Mouse (Mus musculus): Measurements from ENCODE around the gene Gm6034.
"Not testable (repeated sequence)": the region's sequence is repeated elsewhere in the genome, so short reads cannot be mapped to it uniquely, and the experiment has no call there.

Gene Gm6034

DNA sequence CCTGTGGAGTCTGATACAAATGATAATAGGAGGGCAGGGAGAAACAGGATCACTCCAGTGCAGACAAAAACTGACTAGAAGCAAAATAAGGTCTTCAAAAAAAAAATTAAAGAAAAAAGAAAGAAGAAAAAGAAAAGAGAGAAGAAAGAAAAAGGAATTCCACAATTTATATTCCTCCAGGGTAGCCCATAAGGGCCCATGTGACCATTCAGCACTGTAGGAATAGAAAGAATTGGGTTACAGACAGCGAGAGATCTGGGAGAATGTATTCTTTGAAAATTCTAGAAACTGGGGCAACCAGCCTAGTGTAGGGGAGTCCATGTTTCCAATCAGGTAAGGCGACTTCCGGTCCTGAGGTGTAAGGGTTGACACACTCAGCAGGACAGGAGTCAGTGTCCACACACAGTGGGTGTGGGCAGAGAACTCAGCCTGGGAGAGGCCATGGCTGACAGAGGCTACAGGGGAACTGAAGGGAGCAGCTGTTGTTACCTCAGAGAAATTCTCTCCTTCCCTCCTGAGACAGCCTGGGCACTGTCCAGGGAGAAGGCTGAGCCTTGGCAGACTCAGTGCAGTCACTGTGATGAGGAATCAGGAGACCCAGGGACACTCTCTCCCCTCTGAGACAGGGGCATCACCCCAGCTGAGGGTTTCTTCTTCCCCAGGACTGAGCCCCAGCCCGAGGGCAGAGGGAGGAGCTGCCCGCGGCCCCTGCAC lies 39.9 kb downstream of the Gm6034 start:
- not testable (repeated sequence) for DNase-seq (ENCODE audit: low spot score in 2 of 2)

DNA sequence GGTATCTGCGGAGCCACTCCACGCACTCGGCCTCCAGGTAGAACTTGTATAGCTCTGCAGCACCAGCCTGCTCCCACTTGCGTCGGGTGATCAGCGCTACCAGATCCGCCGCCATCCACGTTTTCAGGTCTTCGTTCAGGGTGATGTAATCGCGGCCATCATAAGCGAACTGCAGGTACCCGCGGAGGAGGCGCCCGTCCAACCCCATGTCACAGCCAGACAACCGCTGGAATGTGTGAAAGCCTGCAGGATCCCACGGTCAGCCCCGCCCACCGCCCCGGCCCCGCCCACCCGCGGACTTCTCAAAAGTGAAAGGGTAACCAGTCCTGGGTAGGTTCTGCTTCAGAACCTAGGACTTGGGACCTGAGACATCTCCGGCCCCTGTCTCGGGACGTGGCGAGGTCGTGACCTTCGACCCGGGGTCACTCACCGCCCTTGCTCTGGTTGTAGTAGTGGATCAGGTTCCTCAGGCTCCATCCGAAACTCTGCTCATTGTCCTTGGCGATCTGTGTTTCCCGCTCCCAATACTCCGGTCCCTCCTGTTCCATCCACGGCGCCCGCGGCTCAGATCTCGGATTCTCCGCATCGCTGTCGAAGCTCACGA lies 40.6 kb downstream of the Gm6034 start:
- DNase-seq (ENCODE audit: low spot score in 2 of 2): peak; percentile 33 to 39

DNA sequence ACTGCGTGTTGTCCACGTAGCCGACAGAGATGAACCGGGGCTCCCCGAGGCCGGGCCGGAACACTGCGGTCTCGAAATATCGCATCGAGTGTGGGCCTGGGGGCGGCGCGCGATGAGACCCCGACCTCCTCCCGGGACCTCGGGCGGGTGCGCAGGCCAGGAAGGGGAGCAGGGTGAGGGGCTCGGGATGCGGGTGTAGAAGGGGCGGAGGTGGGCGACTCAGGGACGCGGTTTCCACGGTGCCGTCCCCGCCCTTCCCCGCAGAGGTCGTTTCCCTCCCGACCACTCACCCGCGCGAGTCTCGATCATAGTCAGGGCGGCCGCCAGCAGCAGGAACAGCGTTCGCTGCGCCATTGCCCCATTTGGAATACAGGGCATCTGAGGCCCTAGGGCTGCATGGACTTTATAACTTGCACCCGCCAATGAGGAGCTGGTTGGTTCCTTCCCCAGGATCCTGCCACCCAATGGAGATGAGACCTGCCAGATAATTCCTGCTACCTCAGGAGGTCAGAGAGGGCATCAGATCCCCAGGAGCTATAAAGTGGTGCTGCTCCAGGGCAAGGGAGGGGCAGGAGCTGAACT lies 41.2 kb downstream of the Gm6034 start:
- no peak for DNase-seq (ENCODE audit: low spot score in 2 of 2)

DNA sequence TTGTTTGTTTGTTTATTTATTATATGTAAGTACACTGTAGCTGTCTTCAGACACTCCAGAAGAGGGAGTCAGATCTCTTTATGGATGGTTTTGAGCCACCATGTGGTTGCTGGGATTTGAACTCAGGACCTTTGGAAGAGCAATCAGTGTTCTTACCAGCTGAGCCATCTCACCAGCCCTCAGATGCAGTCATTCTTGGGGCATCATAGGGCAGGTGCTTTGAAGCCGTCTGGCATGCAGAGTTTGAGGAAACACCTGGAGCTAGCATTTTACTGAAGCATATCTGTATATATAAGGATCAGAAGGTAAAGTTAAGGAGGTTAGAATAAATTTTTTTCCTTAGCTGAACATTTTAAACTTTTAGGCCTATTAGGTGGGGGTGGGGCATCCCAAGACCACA lies 43.2 kb downstream of the Gm6034 start:
- not testable (repeated sequence) for DNase-seq (ENCODE audit: low spot score in 2 of 2)

DNA sequence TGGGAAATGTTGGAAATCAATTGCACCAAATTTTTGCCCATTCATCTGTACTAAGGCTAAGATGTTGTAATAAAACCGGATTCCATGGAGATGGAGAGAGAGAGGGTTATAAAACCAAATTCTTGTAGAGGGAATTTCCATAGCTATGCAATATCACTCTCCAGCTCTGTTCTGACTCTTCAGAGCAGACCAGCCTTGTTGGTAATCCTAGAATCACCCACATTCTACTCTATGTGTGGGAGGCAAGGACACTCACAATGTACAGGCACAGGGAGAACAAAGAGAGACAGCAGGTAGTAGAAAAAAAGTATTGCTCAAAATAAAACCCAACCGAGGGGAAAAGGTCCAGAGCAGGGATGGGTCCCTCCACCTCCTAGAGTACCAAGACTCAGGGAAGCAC lies 49.2 kb downstream of the Gm6034 start:
- DNase-seq (ENCODE audit: low spot score in 2 of 2): not testable (repeated sequence)

DNA sequence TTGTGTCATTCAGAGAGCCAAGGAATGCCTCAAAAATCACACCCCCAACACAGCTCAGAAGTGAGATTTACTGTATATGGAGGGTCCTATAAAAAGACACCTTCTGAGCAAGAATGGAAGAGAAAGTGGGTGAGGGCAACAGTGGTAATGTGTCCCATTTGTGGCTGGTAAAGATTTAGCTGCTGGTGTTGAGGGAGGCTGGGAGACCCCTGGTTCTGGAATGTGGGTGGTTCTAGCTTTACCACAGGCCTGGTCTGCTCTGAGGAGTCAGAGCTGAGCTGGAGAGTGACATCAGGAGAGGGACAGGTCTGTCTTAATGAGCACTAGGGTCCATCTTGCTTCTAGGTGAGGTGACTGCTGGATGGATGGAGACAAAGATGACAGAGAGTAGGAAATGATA lies 49.8 kb downstream of the Gm6034 start:
- DNase-seq (ENCODE audit: low spot score in 2 of 2): not testable (repeated sequence)

DNA sequence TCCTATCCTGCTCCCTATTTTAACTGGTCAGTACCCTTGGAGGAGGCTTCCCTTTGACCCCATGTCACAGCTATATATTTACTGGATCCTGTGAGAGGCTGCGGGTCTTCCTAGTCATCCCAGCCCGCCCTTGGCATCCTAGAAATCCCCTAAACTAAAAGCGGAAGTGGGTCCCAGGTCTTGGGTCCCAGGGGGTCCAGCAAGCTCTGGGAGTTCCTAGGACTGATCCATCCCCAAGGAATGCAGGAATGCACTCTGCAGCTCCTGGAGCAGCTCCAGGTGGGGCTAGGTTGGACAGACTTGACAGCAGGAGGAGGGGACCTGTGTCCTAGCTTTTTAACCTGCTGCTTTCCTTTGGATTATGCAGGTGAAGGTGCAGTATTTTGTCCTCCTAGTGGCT lies 51.2 kb downstream of the Gm6034 start:
- DNase-seq (ENCODE audit: low spot score in 2 of 2): peak in 1 of 2 experiments; percentile 9

DNA sequence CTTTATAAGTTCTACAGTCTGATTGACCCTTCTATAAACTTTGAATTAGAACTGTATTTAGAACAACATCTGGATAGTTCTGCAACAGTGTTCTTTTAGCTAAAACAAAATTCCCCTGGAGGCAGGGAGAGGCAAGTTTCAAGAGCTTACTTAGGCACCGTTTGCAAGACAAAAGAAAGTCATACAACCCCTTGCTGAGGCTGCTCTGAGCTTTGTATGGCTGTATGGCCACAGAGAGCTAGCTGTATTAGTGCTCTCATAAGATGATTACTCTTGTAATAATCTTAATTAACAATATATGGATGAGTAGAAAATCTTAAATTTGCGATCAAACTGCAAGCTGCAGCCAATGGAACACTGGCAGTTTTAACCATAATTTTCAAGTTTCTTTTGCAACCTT lies 56.8 kb downstream of the Gm6034 start:
- DNase-seq (ENCODE audit: low spot score in 2 of 2): not testable (repeated sequence)

DNA sequence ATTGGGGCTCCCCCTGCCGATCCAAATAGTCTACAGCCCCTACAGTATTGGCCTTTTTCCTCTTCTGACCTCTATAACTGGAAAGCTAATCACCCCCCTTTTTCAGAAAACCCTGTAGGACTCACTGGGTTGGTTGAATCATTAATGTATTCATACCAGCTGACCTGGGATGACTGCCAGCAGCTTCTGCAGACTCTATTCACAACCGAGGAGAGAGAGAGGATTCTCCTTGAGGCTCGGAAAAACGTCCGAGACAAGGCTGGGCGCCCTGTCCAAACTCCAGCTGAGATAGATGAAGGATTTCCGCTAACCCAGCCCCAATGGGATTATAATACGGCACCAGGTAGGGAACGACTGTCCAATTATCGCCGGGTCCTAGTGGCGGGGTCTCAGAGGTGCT lies 59.3 kb downstream of the Gm6034 start:
- peak in 1 of 2 experiments; percentile 22 for DNase-seq (ENCODE audit: low spot score in 2 of 2)

All from right cerebral cortex, postnatal 10 days (tissue).